Mouse (Mus musculus) brain, embryonic 14.5 days (tissue): ENCODE results near the gene Rnase4.

ENCODE experiments used
- CTCF ChIP-seq: fragments of 200-500 bp; IDR thresholded peaks from 2 replicates; pipeline ENCODE4 v1.5.1; 2012; ENCODE audit warnings: inconsistent platforms, mild to moderate bottlenecking, moderate library complexity, borderline replicate concordance; ENCODE audit not compliant: insufficient read depth, insufficient read length; ENCODE audit errors: extremely low read depth
- POLR2A ChIP-seq: fragments of 200-500 bp; IDR thresholded peaks from 2 replicates; pipeline ENCODE4 v1.6.1; 2012; ENCODE audit warnings: mild to moderate bottlenecking, inconsistent platforms, borderline replicate concordance; ENCODE audit not compliant: poor library complexity, insufficient read depth, insufficient read length, severe bottlenecking; ENCODE audit errors: extremely low read depth

- TF ChIP-seq CTCF (no peak), POLR2A (no peak)
Measured at GRCm38 (mm10) chr14:51094921-51095320, 4.0 kb downstream of the Rnase4 start.
